Mouse (Mus musculus): ENCODE measurements around the gene Vmn1r159. TPM values are rescaled to one million over a fixed set of nuclear protein-coding genes. Genes with fewer than 3 reads are reported as not detected.
"Not testable (repeated sequence)": the region's sequence is repeated elsewhere in the genome, so short reads cannot be mapped to it uniquely, and the experiment has no call there.

Vmn1r159 gene
- polyA plus RNA-seq (2012; fragmentation: generic; extraction: Trizol) = not detected

DNA sequence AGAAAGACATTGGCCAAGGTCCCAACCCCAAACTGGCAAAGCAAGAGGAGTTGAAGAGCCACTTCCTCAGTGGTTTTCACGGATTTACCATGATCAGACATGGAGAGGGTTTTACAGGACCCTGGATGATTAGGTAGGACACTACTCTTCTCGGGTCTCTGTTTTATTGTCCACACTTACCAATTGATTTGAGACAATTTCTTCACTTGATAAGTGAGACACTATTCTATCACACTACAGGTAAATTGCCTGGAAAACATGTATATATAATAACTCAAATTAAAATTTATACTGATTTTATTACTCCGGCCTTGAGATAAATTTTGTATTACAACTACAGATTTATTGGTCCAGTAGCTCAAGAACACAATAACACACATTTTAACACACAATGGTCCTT is at the start of gene Vmn1r159:
Gene Vmn1r159 (minus strand): TSS at position 101 of the 400 bp plus-strand sequence.
- not testable (repeated sequence) for H3ac ChIP-seq (ENCODE audit: control insufficient read depth, insufficient read length); H3K79me2 ChIP-seq (ENCODE audit: control insufficient read depth, insufficient read depth); H3K4me3 ChIP-seq; H3K4me2 ChIP-seq (ENCODE audit: low read depth); H3K36me3 ChIP-seq (ENCODE audit: control insufficient read depth, insufficient read depth); H3K27me3 ChIP-seq (ENCODE audit: control insufficient read depth, insufficient read depth, insufficient read length)

DNA sequence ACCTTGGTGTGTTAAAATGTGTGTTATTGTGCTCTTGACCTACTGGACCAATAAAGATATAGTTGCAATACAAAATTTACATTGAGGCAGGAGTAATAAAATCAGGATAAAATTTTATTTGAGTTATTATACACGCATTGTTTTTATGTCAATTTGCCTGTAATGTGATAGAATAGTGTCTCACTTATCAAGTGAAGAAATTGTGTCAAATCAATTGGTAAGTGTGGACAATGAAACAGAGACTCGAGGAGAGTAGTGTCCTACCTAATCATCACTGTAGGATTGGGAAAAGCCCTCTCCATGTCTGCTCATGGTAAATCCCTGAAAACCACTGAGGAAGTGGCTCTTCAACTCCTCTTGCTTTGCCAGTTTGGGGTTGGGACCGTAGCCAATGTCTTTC is 27.5 kb upstream of the Vmn1r159 start, which contains the start of gene Vmn1r160:
Gene Vmn1r160 (plus strand): TSS at position 301 of the 400 bp plus-strand sequence.
- not testable (repeated sequence) for H3K79me2 ChIP-seq (ENCODE audit: control insufficient read depth, insufficient read depth); H3K4me3 ChIP-seq; H3K36me3 ChIP-seq (ENCODE audit: control insufficient read depth, insufficient read depth); H3ac ChIP-seq (ENCODE audit: control insufficient read depth, insufficient read length); H3K4me2 ChIP-seq (ENCODE audit: low read depth); H3K27me3 ChIP-seq (ENCODE audit: control insufficient read depth, insufficient read depth, insufficient read length)

Other genes starting within 250 kb of the Vmn1r159 start
- gene Vmn1r155, start 185.6 kb downstream of the Vmn1r159 start, polyA plus RNA-seq (2012; fragmentation: generic; extraction: Trizol) = not detected
- gene Gm8693, start 151.3 kb downstream of the Vmn1r159 start, polyA plus RNA-seq (2012; fragmentation: generic; extraction: Trizol) = not detected
- not detected for gene Gm4567, start 123.9 kb downstream of the Vmn1r159 start, polyA plus RNA-seq (2012; fragmentation: generic; extraction: Trizol)
- not detected for gene Vmn1r157, start 81.9 kb downstream of the Vmn1r159 start, polyA plus RNA-seq (2012; fragmentation: generic; extraction: Trizol)
- gene Vmn1r158, start 52.8 kb downstream of the Vmn1r159 start, polyA plus RNA-seq (2012; fragmentation: generic; extraction: Trizol) = not detected
- not detected for gene Vmn1r160, start 27.6 kb upstream of the Vmn1r159 start, polyA plus RNA-seq (2012; fragmentation: generic; extraction: Trizol)
- not detected for gene Gm4214, start 141.1 kb upstream of the Vmn1r159 start, polyA plus RNA-seq (2012; fragmentation: generic; extraction: Trizol)
- not detected for gene Gm4216, start 176.3 kb upstream of the Vmn1r159 start, polyA plus RNA-seq (2012; fragmentation: generic; extraction: Trizol)
- gene Vmn1r163, start 211.9 kb upstream of the Vmn1r159 start, polyA plus RNA-seq (2012; fragmentation: generic; extraction: Trizol) = not detected
- not detected for gene Gm8720, start 223.9 kb upstream of the Vmn1r159 start, polyA plus RNA-seq (2012; fragmentation: generic; extraction: Trizol)

All from myocyte (in vitro differentiated cells).